Mouse (Mus musculus) myocyte (in vitro differentiated cells): ENCODE results near the gene Trim33.

Experiments used
- CEBPB ChIP-seq: IDR thresholded peaks from 2 replicates; pipeline ENCODE4 v1.6.1; 2011; ENCODE audit warnings: mild to moderate bottlenecking, moderate library complexity; ENCODE audit not compliant: poor library complexity, insufficient read depth, severe bottlenecking
- E2F4 ChIP-seq: IDR thresholded peaks from one replicate; pipeline ENCODE4 v1.6.1; 2011; ENCODE audit warnings: mild to moderate bottlenecking, control low read depth, moderate library complexity; ENCODE audit not compliant: insufficient read depth
- MAX ChIP-seq: IDR thresholded peaks from one replicate; pipeline ENCODE4 v1.6.1; 2011; ENCODE audit warnings: low read depth, mild to moderate bottlenecking, control low read depth
- MYOD1 ChIP-seq, 3 experiments: IDR thresholded peaks; one replicate each; pipeline ENCODE4 v1.6.1; 2011; ENCODE audit warnings: control low read depth in 2 of 3, low read depth in 2 of 3, mild to moderate bottlenecking in 2 of 3, moderate library complexity in 1 of 3; ENCODE audit not compliant: insufficient read length in 2 of 3, control insufficient read depth in 1 of 3
- POLR2A ChIP-seq: IDR thresholded peaks from one replicate; pipeline ENCODE4 v1.6.1; 2011; ENCODE audit warnings: low read depth, mild to moderate bottlenecking, control low read depth, moderate library complexity; ENCODE audit not compliant: insufficient read length
- POLR2AphosphoS2 ChIP-seq: IDR thresholded peaks from one replicate; pipeline ENCODE4 v1.6.1; 2011; ENCODE audit warnings: low read depth, control low read depth; ENCODE audit not compliant: insufficient read length
- SRF ChIP-seq: IDR thresholded peaks from one replicate; pipeline ENCODE4 v1.6.1; 2011; ENCODE audit warnings: low read depth; ENCODE audit not compliant: control insufficient read depth, insufficient read length
- TCF12 ChIP-seq: IDR thresholded peaks from one replicate; pipeline ENCODE4 v1.6.1; 2011; ENCODE audit warnings: mild to moderate bottlenecking, control low read depth; ENCODE audit not compliant: poor library complexity, insufficient read depth, severe bottlenecking
- USF1 ChIP-seq: IDR thresholded peaks from one replicate; pipeline ENCODE4 v1.6.1; 2011; ENCODE audit warnings: low read depth, mild to moderate bottlenecking, control low read depth, moderate library complexity

- TF ChIP-seq POLR2A (no peak), MAX (no peak), MYOD1 (IDR thresholded peaks at IDR 0.05; ENCODE audit: control insufficient read depth in 1 of 3, insufficient read length in 2 of 3, low read depth in 2 of 3) (no peak), CEBPB (no peak), TCF12 (no peak), USF1 (no peak), POLR2AphosphoS2 (no peak), E2F4 (no peak), SRF (no peak)
These were observed 56.3 kb downstream of the Trim33 start for GRCm38 (mm10) chr3:103335371-103335770.
